Mouse (Mus musculus) liver, adult 2 months (tissue): ENCODE results near the gene Runx2. TPM values are rescaled to one million over a fixed set of nuclear protein-coding genes. Genes with fewer than 3 reads are reported as not detected.
A peak's percentile ranks its signal among the peaks of the same experiment; 100 is the strongest.

Source experiments
- DNase-seq: peaks from one replicate; pipeline ENCODE4 v3.0.0-alpha.2; 2011; ENCODE audit warnings: low read depth, low spot score; ENCODE audit errors: extremely low read depth
- H3K27ac ChIP-seq: fragments of 200-500 bp; replicated peaks from 2 replicates; pipeline ENCODE4 v1.5.1; 2012; ENCODE audit warnings: low read depth, mild to moderate bottlenecking, control low read depth, inconsistent platforms, low read length; ENCODE audit not compliant: insufficient read depth
- H3K27me3 ChIP-seq: fragments of 200-500 bp; 2 replicates; pipeline ENCODE4 v1.6.1; 2012; ENCODE audit warnings: mild to moderate bottlenecking, moderate library complexity, low read length, inconsistent platforms; ENCODE audit not compliant: control insufficient read depth, insufficient read depth
- H3K36me3 ChIP-seq: fragments of 200-500 bp; 2 replicates; pipeline ENCODE4 v1.6.1; 2012; ENCODE audit warnings: low read length, inconsistent platforms; ENCODE audit not compliant: control insufficient read depth, insufficient read depth
- H3K4me1 ChIP-seq: fragments of 200-500 bp; 2 replicates; pipeline ENCODE4 v1.6.1; 2011; ENCODE audit warnings: low read length; ENCODE audit not compliant: control insufficient read depth, insufficient read depth
- H3K4me3 ChIP-seq: fragments of 200-500 bp; 2 replicates; pipeline ENCODE4 v1.5.1; 2011; ENCODE audit warnings: low read depth, mild to moderate bottlenecking, control low read depth, low read length, moderate library complexity; ENCODE audit not compliant: insufficient read depth
- H3K79me2 ChIP-seq: fragments of 200-500 bp; 2 replicates; pipeline ENCODE4 v1.6.1; 2012; ENCODE audit warnings: inconsistent platforms, mild to moderate bottlenecking, low read length, moderate library complexity; ENCODE audit not compliant: control insufficient read depth, insufficient read depth
- H3K9ac ChIP-seq: fragments of 200-500 bp; 2 replicates; pipeline ENCODE4 v1.6.1; 2012; ENCODE audit warnings: low read depth, mild to moderate bottlenecking, control low read depth, inconsistent platforms, low read length
- CTCF ChIP-seq: fragments of 200-500 bp; IDR thresholded peaks from 2 replicates; pipeline ENCODE4 v1.5.1; 2011; ENCODE audit warnings: low read depth, low read length, control low read depth
- POLR2A ChIP-seq: fragments of 200-500 bp; IDR thresholded peaks from 2 replicates; pipeline ENCODE4 v1.6.1; 2011; ENCODE audit warnings: low read length, control low read depth; ENCODE audit not compliant: insufficient read depth; ENCODE audit errors: extremely low read depth
- WGBS: fragments of 180-500 bp; shearing (Covaris S2); methylation state at CpG from one replicate; pipeline ENCODE4 v1.1.7; 2018; 5-methylcytosine and 5-hydroxymethylcytosine counted together
- polyA plus RNA-seq: library from polyadenylated mRNA; depleted of rRNA; stranded (reverse); fragments of >200 nt; gene quantifications from 2 replicates; pipeline ENCODE4 v1.2.3, GENCODE M21; 2012
- total RNA-seq: library from RNA; depleted of rRNA; stranded (reverse); fragments of >200 nt; gene quantifications from 2 replicates; pipeline ENCODE4 v1.2.3, GENCODE M21; 2014

Runx2 gene
- total and polyA plus RNA-seq, 2 experiments, result 0.09 to 0.21 TPM

- TF ChIP-seq CTCF, result no peak
- TF ChIP-seq POLR2A, result no peak
- 85% methylated on average over 8 of the region's 8 CpGs for WGBS
- DNase-seq, result no peak
- Histone ChIP-seq H3K79me2 (no peaks in the 10 kb centered on the region), H3K36me3 (no peaks in the 10 kb centered on the region), H3K9ac (no peak overlapping the region), H3K4me3 (no peak overlapping the region), H3K27me3 (no peaks in the 10 kb centered on the region), H3K4me1 (no peaks in the 10 kb centered on the region), H3K27ac (no peak overlapping the region)
Observed at GRCm38 (mm10) chr17:44607383-44607782, 207.2 kb downstream of the Runx2 start.

- H3K9ac ChIP-seq, result no peak overlapping the region
- no peaks in the 10 kb centered on the region for H3K27me3 ChIP-seq
- H3K27ac ChIP-seq, result no peak overlapping the region
- DNase-seq, result no peak
- no peaks in the 10 kb centered on the region for H3K4me1 ChIP-seq
- WGBS, result 91% methylated on average over 7 of the region's 7 CpGs
- TF ChIP-seq POLR2A (no peak), CTCF (no peak)
- H3K4me3 ChIP-seq, result no peak overlapping the region
- no peaks in the 10 kb centered on the region for H3K36me3 ChIP-seq
- no peaks in the 10 kb centered on the region for H3K79me2 ChIP-seq
Observed at GRCm38 (mm10) chr17:44606245-44606644, 208.4 kb downstream of the Runx2 start.

DNA sequence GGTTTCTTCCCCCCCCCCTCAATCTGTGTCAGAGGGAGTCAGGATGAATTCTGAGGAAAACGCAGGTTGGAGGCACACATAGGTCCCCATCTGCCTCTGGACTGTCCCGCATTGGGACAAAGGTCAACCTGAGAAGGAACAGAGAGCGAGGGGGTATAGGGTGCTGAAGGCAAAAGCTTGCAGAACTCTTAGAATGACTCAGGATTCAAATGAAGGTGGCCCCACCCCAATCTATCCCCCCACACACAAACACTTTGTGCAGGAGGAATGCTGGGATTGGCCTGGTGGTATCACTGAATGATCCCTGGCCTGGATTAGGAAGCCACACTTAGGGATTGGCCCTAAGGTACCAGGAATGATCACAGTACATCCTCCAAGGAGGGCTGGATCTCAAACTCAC, 208.8 kb downstream of the Runx2 start:
- H3K27me3 ChIP-seq, result no peaks in the 10 kb centered on the region
- TF ChIP-seq POLR2A (no peak), CTCF (no peak)
- WGBS, result 80% methylated on average over 3 of the region's 3 CpGs
- no peak overlapping the region for H3K9ac ChIP-seq
- H3K4me1 ChIP-seq, result no peaks in the 10 kb centered on the region
- no peaks in the 10 kb centered on the region for H3K79me2 ChIP-seq
- H3K4me3 ChIP-seq, result no peak overlapping the region
- no peaks in the 10 kb centered on the region for H3K36me3 ChIP-seq
- H3K27ac ChIP-seq, result no peak overlapping the region
- DNase-seq, result no peak

DNA sequence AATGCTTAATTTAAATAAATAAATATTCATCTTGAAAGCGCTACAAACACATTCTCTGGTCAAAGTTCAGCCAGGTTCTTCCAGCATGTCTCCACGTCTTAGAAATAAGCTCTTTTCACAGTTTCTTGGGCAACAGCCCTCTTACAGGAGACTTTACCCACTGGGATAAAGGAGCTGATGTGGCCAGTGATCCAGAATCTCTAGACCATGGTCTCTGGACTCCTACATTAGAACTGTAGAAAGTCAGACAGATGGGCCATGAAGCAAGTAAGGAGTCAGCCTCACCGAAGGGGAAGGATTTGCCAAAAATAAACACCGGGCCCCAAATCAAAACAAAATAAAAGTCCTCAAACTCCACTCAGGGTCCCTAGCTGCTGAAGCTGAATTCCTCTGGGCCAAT, 211.4 kb downstream of the Runx2 start:
- H3K27ac ChIP-seq, result no peak overlapping the region
- 80% methylated on average over 4 of the region's 4 CpGs for WGBS
- DNase-seq, result no peak
- no peaks in the 10 kb centered on the region for H3K27me3 ChIP-seq
- H3K79me2 ChIP-seq, result no peaks in the 10 kb centered on the region
- TF ChIP-seq POLR2A (no peak), CTCF (no peak)
- H3K9ac ChIP-seq, result no peak overlapping the region
- H3K4me3 ChIP-seq, result no peak overlapping the region
- H3K36me3 ChIP-seq, result no peaks in the 10 kb centered on the region
- H3K4me1 ChIP-seq, result no peaks in the 10 kb centered on the region

DNA sequence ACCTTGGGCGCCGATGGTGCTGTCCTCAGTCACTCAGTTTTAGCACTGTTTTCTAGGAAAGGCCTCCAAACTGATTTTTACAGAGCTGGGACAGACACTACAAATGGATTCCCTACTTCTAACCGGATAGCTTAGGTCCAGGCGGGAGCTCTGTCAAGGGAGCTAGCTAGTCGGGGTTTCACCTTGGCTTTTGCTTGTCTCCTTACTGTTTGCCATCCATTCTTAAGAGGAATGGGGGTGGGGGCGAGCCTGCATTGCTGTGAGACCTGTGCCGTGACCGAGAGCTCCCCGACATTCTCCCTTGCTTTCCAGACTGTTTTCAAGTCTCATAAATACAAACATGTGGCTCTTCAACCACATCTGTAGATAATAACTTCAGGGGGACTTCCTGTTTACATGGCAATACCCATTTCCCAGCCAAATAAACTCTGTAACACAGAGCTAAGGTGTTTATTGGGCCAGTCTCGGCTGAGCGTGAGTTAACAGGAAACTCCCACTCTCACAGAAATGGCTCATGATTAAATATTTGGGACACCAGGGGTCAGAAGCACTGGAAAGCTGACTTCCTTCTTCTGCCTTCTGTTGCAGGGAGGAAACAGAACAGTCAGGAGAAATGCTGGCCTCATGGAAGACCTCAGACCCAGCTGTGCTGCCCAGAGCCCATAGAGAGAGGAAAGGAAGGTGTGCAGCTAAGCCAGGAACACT, 213.1 kb downstream of the Runx2 start:
- Histone ChIP-seq H3K36me3 (no peaks in the 10 kb centered on the region), H3K4me1 (no peaks in the 10 kb centered on the region), H3K79me2 (no peaks in the 10 kb centered on the region), H3K9ac (no peak overlapping the region), H3K27me3 (no peaks in the 10 kb centered on the region), H3K27ac (no peak overlapping the region), H3K4me3 (no peak overlapping the region)
- 51% methylated on average over 11 of the region's 11 CpGs for WGBS
- peak; percentile 8 for DNase-seq
- TF ChIP-seq POLR2A (no peak), CTCF (no peak)

- Histone ChIP-seq H3K4me3 (no peak overlapping the region), H3K9ac (no peak overlapping the region), H3K79me2 (no peaks in the 10 kb centered on the region), H3K27me3 (no peaks in the 10 kb centered on the region), H3K27ac (no peak overlapping the region), H3K4me1 (no peaks in the 10 kb centered on the region), H3K36me3 (no peaks in the 10 kb centered on the region)
- no peak for DNase-seq
- WGBS, result 86% methylated on average over 1 of the region's 1 CpGs
- TF ChIP-seq CTCF (no peak), POLR2A (no peak)
Observed at GRCm38 (mm10) chr17:44599856-44600255, 214.7 kb downstream of the Runx2 start.
